Mouse (Mus musculus): ENCODE measurements around the gene Cers3. TPM values are rescaled to one million over a fixed set of nuclear protein-coding genes. Genes with fewer than 3 reads are reported as not detected.

The Cers3 gene
- polyA plus RNA-seq (2015; fragmentation: Nextera tagmentation; extraction: Ambion mirVana) = 0.26 and 0.52 TPM in 2 replicates

GRCm38 (mm10) chr7:66743377-66743781 lies at the start of gene Cers3:
TSS of gene Cers3 (plus strand) at chr7:66743504.
- Histone ChIP-seq H3K27ac (ENCODE audit: low read length) (no peak within 1 kb of the TSS), H3K9me3 (replicated peaks; ENCODE audit: control insufficient read depth, low read length, poor library complexity, severe bottlenecking) (no peaks in the 10 kb centered on the region), H3K4me1 (ENCODE audit: control insufficient read depth, insufficient read depth, low read length) (no peaks in the 10 kb centered on the region), H3K36me3 (ENCODE audit: control insufficient read depth, insufficient read depth, low read length) (no peaks in the 10 kb centered on the region), H3K4me2 (ENCODE audit: low read length) (no peak within 1 kb of the TSS), H3K4me3 (ENCODE audit: low read depth, low read length) (no peak within 1 kb of the TSS), H3K9ac (ENCODE audit: low read depth, low read length) (no peak within 1 kb of the TSS), H3K27me3 (ENCODE audit: control insufficient read depth, insufficient read depth, low read depth, low read length) (no peaks in the 10 kb centered on the region)
- ATAC-seq = no peak
- 77% methylated on average over 9 of the region's 9 CpGs for WGBS

- no peak for ATAC-seq
- no peaks in the 10 kb centered on the region for H3K27me3 ChIP-seq (ENCODE audit: control insufficient read depth, insufficient read depth, low read depth, low read length)
- no peak overlapping the region for H3K9ac ChIP-seq (ENCODE audit: low read depth, low read length)
- H3K36me3 ChIP-seq (ENCODE audit: control insufficient read depth, insufficient read depth, low read length) = 0 out of 2 replicates have a peak, but pooled peaks cover 6% of the 10 kb centered on the region
- H3K4me1 ChIP-seq (ENCODE audit: control insufficient read depth, insufficient read depth, low read length) = peaks cover 9% of the 10 kb centered on the region
- H3K9me3 ChIP-seq (replicated peaks; ENCODE audit: control insufficient read depth, low read length, poor library complexity, severe bottlenecking) = no peaks in the 10 kb centered on the region
- H3K4me3 ChIP-seq (ENCODE audit: low read depth, low read length) = no peak overlapping the region
- no peak overlapping the region for H3K27ac ChIP-seq (ENCODE audit: low read length)
- H3K4me2 ChIP-seq (ENCODE audit: low read length) = no peak overlapping the region
- 75% methylated on average over 7 of the region's 7 CpGs for WGBS
Measured at GRCm38 (mm10) chr7:66694467-66694866, 48.8 kb upstream of the Cers3 start.

GRCm38 (mm10) chr7:66702721-66703120 lies 40.6 kb upstream of the Cers3 start:
- Histone ChIP-seq H3K27me3 (ENCODE audit: control insufficient read depth, insufficient read depth, low read depth, low read length) (no peaks in the 10 kb centered on the region), H3K4me1 (ENCODE audit: control insufficient read depth, insufficient read depth, low read length) (no peaks in the 10 kb centered on the region), H3K4me2 (ENCODE audit: low read length) (no peak overlapping the region), H3K9me3 (replicated peaks; ENCODE audit: control insufficient read depth, low read length, poor library complexity, severe bottlenecking) (no peaks in the 10 kb centered on the region; the same call in 1 of the 2 replicates), H3K36me3 (ENCODE audit: control insufficient read depth, insufficient read depth, low read length) (0 out of 2 replicates have a peak, but pooled peaks cover 4% of the 10 kb centered on the region), H3K4me3 (ENCODE audit: low read depth, low read length) (no peak overlapping the region), H3K9ac (ENCODE audit: low read depth, low read length) (no peak overlapping the region), H3K27ac (ENCODE audit: low read length) (no peak overlapping the region)
- ATAC-seq = no peak
- 94% methylated on average over 7 of the region's 7 CpGs for WGBS

- Histone ChIP-seq H3K4me1 (ENCODE audit: control insufficient read depth, insufficient read depth, low read length) (no peaks in the 10 kb centered on the region), H3K36me3 (ENCODE audit: control insufficient read depth, insufficient read depth, low read length) (peaks cover 10% of the 10 kb centered on the region)
- 92% methylated on average over 3 of the region's 3 CpGs for WGBS
Measured at GRCm38 (mm10) chr7:66704631-66705030, 38.7 kb upstream of the Cers3 start.

GRCm38 (mm10) chr7:66711166-66711565 lies 32.1 kb upstream of the Cers3 start:
- Histone ChIP-seq H3K4me1 (ENCODE audit: control insufficient read depth, insufficient read depth, low read length) (no peaks in the 10 kb centered on the region), H3K27me3 (ENCODE audit: control insufficient read depth, insufficient read depth, low read depth, low read length) (no peaks in the 10 kb centered on the region), H3K36me3 (ENCODE audit: control insufficient read depth, insufficient read depth, low read length) (peaks cover 32% of the 10 kb centered on the region), H3K4me2 (ENCODE audit: low read length) (no peak overlapping the region), H3K27ac (ENCODE audit: low read length) (no peak overlapping the region), H3K9me3 (replicated peaks; ENCODE audit: control insufficient read depth, low read length, poor library complexity, severe bottlenecking) (no peaks in the 10 kb centered on the region), H3K9ac (ENCODE audit: low read depth, low read length) (no peak overlapping the region), H3K4me3 (ENCODE audit: low read depth, low read length) (no peak overlapping the region)
- ATAC-seq = no peak
- 64% methylated on average over 2 of the region's 2 CpGs for WGBS

More at GRCm38 (mm10) chr7:66704631-66705030, 38.7 kb upstream of the Cers3 start:
- Histone ChIP-seq H3K9me3 (replicated peaks; ENCODE audit: control insufficient read depth, low read length, poor library complexity, severe bottlenecking) (no peaks in the 10 kb centered on the region; the same call in 1 of the 2 replicates), H3K27ac (ENCODE audit: low read length) (no peak overlapping the region), H3K27me3 (ENCODE audit: control insufficient read depth, insufficient read depth, low read depth, low read length) (no peaks in the 10 kb centered on the region), H3K9ac (ENCODE audit: low read depth, low read length) (no peak overlapping the region), H3K4me2 (ENCODE audit: low read length) (no peak overlapping the region), H3K4me3 (ENCODE audit: low read depth, low read length) (no peak overlapping the region)
- no peak for ATAC-seq

- Histone ChIP-seq H3K27ac (ENCODE audit: low read length) (no peak overlapping the region), H3K27me3 (ENCODE audit: control insufficient read depth, insufficient read depth, low read depth, low read length) (no peaks in the 10 kb centered on the region), H3K4me2 (ENCODE audit: low read length) (no peak overlapping the region), H3K9me3 (replicated peaks; ENCODE audit: control insufficient read depth, low read length, poor library complexity, severe bottlenecking) (0 out of 2 replicates have a peak, but pooled peaks cover 2% of the 10 kb centered on the region), H3K36me3 (ENCODE audit: control insufficient read depth, insufficient read depth, low read length) (0 out of 2 replicates have a peak, but pooled peaks cover 7% of the 10 kb centered on the region), H3K9ac (ENCODE audit: low read depth, low read length) (no peak overlapping the region), H3K4me3 (ENCODE audit: low read depth, low read length) (no peak overlapping the region), H3K4me1 (ENCODE audit: control insufficient read depth, insufficient read depth, low read length) (no peaks in the 10 kb centered on the region)
- ATAC-seq = no peak
- WGBS = 89% methylated on average over 4 of the region's 4 CpGs
Measured at GRCm38 (mm10) chr7:66724514-66724913, 18.8 kb upstream of the Cers3 start.

- Histone ChIP-seq H3K9ac (ENCODE audit: low read depth, low read length) (no peak overlapping the region), H3K4me1 (ENCODE audit: control insufficient read depth, insufficient read depth, low read length) (no peaks in the 10 kb centered on the region), H3K4me2 (ENCODE audit: low read length) (no peak overlapping the region), H3K27ac (ENCODE audit: low read length) (no peak overlapping the region), H3K9me3 (replicated peaks; ENCODE audit: control insufficient read depth, low read length, poor library complexity, severe bottlenecking) (no peaks in the 10 kb centered on the region), H3K36me3 (ENCODE audit: control insufficient read depth, insufficient read depth, low read length) (0 out of 2 replicates have a peak, but pooled peaks cover 7% of the 10 kb centered on the region), H3K4me3 (ENCODE audit: low read depth, low read length) (no peak overlapping the region), H3K27me3 (ENCODE audit: control insufficient read depth, insufficient read depth, low read depth, low read length) (no peaks in the 10 kb centered on the region)
- WGBS = 97% methylated on average over 6 of the region's 6 CpGs
- no peak for ATAC-seq
Measured at GRCm38 (mm10) chr7:66724954-66725353, 18.4 kb upstream of the Cers3 start.

- Histone ChIP-seq H3K9me3 (replicated peaks; ENCODE audit: control insufficient read depth, low read length, poor library complexity, severe bottlenecking) (no peaks in the 10 kb centered on the region), H3K27me3 (ENCODE audit: control insufficient read depth, insufficient read depth, low read depth, low read length) (no peaks in the 10 kb centered on the region), H3K36me3 (ENCODE audit: control insufficient read depth, insufficient read depth, low read length) (0 out of 2 replicates have a peak, but pooled peaks cover 2% of the 10 kb centered on the region), H3K4me2 (ENCODE audit: low read length) (no peak overlapping the region), H3K4me3 (ENCODE audit: low read depth, low read length) (no peak overlapping the region), H3K4me1 (ENCODE audit: control insufficient read depth, insufficient read depth, low read length) (no peaks in the 10 kb centered on the region), H3K27ac (ENCODE audit: low read length) (no peak overlapping the region), H3K9ac (ENCODE audit: low read depth, low read length) (no peak overlapping the region)
- 96% methylated on average over 6 of the region's 6 CpGs for WGBS
- ATAC-seq = no peak
Measured at GRCm38 (mm10) chr7:66728072-66728471, 15.2 kb upstream of the Cers3 start.

GRCm38 (mm10) chr7:66729232-66729631 lies 14.1 kb upstream of the Cers3 start:
- 86% methylated on average over 2 of the region's 2 CpGs for WGBS

More at GRCm38 (mm10) chr7:66729232-66729631, 14.1 kb upstream of the Cers3 start:
- ATAC-seq = no peak
- Histone ChIP-seq H3K9ac (ENCODE audit: low read depth, low read length) (no peak overlapping the region), H3K36me3 (ENCODE audit: control insufficient read depth, insufficient read depth, low read length) (no peaks in the 10 kb centered on the region), H3K4me2 (ENCODE audit: low read length) (no peak overlapping the region), H3K9me3 (replicated peaks; ENCODE audit: control insufficient read depth, low read length, poor library complexity, severe bottlenecking) (no peaks in the 10 kb centered on the region), H3K27me3 (ENCODE audit: control insufficient read depth, insufficient read depth, low read depth, low read length) (no peaks in the 10 kb centered on the region), H3K27ac (ENCODE audit: low read length) (no peak overlapping the region), H3K4me1 (ENCODE audit: control insufficient read depth, insufficient read depth, low read length) (no peaks in the 10 kb centered on the region), H3K4me3 (ENCODE audit: low read depth, low read length) (no peak overlapping the region)

Measured in midbrain, embryonic 16.5 days (tissue).